Mouse (Mus musculus): ENCODE measurements around the gene Syne2.

DNA sequence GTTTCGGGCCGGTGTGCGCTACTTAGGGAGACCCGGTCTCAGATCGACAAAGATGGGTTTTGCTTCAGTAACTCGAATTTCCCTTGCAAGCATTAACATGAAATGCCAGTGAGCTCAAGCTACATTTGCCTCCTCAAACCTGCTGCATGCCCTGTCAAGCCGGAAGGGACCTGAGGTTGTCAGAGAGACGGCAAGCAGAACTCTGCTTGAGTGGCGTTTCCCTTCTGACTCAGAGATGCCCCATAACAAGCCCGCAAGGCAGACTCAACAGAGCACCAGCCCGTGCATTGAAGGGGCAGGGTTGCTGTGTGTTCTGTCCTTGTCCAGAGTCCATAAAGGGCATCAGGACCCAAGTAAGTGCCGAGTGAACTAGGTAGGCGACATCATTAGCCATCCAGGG is 269.1 kb downstream of the Syne2 start:
- TF ChIP-seq CTCF (IDR thresholded peaks at IDR 0.05; ENCODE audit: extremely low read depth, insufficient read depth, insufficient read length, insufficient replicate concordance) (no peak), POLR2A (IDR thresholded peaks at IDR 0.05; ENCODE audit: low read depth, low read length) (peak; percentile 3; the same call in 1 of the 2 replicates)

Measured in spleen, adult 2 months (tissue).